Mouse (Mus musculus) regulatory T cell (primary cell): Measurements from ENCODE around the gene Dusp6.

Experiments used
- in situ Hi-C: fragments of 300-600 bp; cut with MboI, MseI; formaldehyde crosslinking; loops from one replicate; pipeline ENCODE4 v1.15.1; 2025; ENCODE audit warnings: high pct_unique_total_duplicates

Dusp6 gene

DNA sequence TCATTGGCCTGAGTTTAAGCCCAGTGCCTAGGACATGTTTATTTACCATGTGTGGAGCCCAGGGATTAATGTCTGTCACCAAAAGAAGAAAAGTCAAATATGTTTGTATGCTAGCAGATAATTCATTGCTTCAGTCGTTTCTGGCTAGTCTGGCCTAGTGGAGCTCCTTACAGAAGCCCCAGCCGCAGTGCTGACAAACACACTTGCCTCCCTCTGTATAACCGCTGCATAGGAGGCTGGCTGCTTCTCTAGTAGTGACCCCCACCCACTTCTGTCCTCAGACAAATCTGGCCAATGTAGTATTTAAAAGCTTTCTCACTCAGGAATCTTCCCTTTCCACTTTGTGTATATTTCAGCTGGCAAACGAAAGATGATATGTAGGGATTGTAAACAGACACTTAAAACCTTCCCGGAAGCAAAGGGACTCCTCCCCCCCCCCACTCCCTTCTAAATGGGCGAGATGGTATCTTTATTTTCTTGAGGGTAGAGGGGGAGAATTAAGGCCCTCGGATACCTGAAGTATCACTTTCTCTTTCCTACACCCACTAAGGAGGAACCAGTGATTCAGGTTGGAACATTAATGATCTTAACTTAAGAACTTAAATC is 18.3 kb upstream of the Dusp6 start:
- in situ Hi-C loops = loop anchor here (10.0 kb wide), 2 partner anchors 50 to 140 kb away; partner anchors contain the start of genes Galnt4 and Poc1b

GRCm38 (mm10) chr10:99246797-99247508 is 16.1 kb upstream of the Dusp6 start:
- in situ Hi-C loops = loop anchor here (10.0 kb wide), 2 partner anchors 52 to 142 kb away; partner anchors contain the start of genes Galnt4 and Poc1b

GRCm38 (mm10) chr10:99250874-99251281 is 12.2 kb upstream of the Dusp6 start:
- in situ Hi-C loops = no loop called here

DNA sequence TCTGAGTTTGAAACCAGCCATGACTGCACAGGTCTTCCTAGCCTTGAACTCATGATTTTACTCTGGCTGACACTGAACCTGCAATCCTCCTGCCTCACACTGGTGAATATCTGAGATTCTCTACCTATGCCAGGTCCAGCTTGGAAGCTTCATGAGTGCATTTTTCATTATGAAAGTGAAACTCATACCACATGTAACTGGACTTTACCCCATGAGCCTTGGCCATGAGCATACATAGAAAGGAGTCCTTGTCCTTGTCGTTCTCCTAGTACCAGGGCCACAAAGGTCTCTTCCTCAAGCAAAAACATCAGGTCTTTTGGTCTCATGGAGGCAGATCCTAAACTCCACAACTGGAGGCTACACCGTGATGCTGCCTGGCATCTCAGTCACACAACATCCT is 9.6 kb upstream of the Dusp6 start:
- in situ Hi-C loops = no loop called here

GRCm38 (mm10) chr10:99255830-99256570 is 7.0 kb upstream of the Dusp6 start:
- in situ Hi-C loops = no loop called here

DNA sequence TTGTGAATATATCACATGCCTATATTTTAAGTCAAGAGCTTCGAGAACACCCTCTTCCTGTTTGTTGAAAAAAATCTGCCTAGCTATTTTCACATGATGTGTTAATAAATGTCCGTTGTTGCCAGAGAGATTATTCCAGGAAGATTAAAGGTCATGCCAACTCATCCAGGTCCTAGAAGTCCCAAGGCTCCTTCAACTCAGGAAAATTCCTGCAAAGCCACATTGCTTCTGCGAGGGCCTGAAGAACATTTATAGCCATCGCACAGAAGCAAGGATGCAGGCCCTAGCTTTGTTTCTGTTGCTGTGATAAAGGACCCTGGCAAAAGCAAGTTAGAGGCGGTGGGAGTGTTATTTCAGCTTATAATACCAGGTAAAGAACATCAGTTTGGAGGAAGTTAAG is 5.5 kb upstream of the Dusp6 start:
- in situ Hi-C loops = no loop called here

- in situ Hi-C loops = loop anchor here (10.0 kb wide), 2 partner anchors 205 to 315 kb away; no protein-coding TSS in a partner anchor
Measured at GRCm38 (mm10) chr10:99259840-99260239, 3.2 kb upstream of the Dusp6 start.

DNA sequence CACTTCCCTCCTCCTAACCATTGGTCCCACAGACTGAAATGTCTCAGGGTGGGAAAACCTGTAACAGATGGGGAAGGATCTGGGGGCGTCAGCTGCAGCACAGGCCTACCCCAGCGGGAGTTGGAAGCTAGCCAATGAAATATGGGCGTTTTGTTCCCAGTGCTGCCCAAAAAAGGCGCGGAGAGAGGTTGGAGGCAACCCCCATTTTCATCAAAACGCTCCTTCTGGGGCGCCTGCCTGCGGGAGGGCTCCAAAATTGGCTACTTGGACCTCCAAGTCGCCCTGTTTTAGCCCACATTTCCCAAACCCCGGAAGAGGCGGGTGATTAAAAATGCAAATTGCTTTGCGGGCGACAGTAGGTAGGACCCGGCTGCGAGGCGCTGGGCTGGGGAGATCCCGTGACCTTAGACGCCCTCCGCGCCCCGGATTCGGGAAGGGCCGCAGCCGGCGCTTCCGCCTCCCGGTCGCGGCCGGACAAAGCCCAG is 1.8 kb upstream of the Dusp6 start:
- in situ Hi-C loops = loop anchor here (10.0 kb wide), 2 partner anchors 204 to 314 kb away; no protein-coding TSS in a partner anchor

- in situ Hi-C loops = loop anchor here (10.0 kb wide), 2 partner anchors 203 to 313 kb away; no protein-coding TSS in a partner anchor
Measured at GRCm38 (mm10) chr10:99261636-99262318, 1.3 kb upstream of the Dusp6 start.

GRCm38 (mm10) chr10:99262319-99262866 is 638 bp upstream of the Dusp6 start:
- in situ Hi-C loops = loop anchor here (10.0 kb wide), 2 partner anchors 202 to 312 kb away; no protein-coding TSS in a partner anchor

GRCm38 (mm10) chr10:99263419-99264221 is 589 bp downstream of the Dusp6 start:
- in situ Hi-C loops = loop anchor here (10.0 kb wide), 2 partner anchors 201 to 311 kb away; no protein-coding TSS in a partner anchor

- in situ Hi-C loops = loop anchor here (10.0 kb wide), 2 partner anchors 200 to 310 kb away; no protein-coding TSS in a partner anchor
Measured at GRCm38 (mm10) chr10:99264301-99265010, 1.4 kb downstream of the Dusp6 start.

DNA sequence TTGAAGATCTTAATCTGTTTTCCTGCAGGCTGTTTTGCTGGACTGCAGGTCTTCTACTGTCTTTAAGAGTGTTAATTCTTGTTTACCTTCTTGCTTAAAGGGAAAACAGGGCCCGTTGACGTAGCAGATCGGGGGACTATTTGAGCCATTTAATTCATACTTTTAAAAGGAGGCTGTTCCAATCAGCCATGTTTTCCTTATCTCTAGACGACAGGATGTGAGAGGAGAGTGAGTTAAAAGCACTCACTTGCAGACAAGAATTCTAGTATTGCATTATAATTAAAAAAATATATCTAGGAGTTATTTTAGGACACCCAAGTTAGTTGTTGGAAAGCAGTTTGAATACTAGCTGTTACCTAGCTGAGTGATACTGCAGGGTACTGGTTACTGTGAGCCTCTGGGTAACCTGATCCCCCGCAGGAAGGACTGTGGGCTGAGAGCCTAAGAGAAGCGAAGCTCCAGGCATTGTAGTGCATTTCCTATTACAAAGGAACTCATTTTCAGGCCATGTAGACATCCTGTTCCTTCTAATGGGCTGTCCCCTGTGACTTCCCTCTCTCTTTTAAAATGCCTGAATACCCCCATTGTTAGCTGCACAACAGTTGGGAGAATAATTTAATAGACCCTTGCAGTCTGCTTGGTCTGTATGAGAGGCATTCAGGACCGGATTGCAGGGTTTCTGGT is 2.1 kb downstream of the Dusp6 start:
- in situ Hi-C loops = loop anchor here (10.0 kb wide), 2 partner anchors 200 to 310 kb away; no protein-coding TSS in a partner anchor

GRCm38 (mm10) chr10:99266025-99266424 is 3.0 kb downstream of the Dusp6 start:
- in situ Hi-C loops = loop anchor here (10.0 kb wide), 2 partner anchors 199 to 309 kb away; no protein-coding TSS in a partner anchor

DNA sequence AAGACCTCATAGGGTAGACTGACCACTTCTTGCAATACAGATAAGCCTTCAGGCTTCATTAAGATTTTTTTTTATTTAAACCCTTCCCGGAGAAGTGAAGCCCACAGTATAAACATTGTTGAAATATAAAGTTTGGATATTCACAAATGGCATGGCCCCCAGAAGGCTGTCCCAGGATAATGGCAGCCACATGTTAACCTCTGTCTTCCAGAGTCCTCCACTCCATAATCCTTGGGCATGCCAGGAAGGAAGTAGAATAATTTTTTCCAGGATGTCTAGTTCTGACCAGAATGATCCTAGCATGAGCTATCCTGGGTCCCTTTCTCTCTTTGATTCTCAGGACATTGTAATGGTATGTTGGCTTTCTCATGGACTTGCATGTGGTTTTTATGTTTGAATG is 4.6 kb downstream of the Dusp6 start:
- in situ Hi-C loops = loop anchor here (10.0 kb wide), 2 partner anchors 197 to 307 kb away; no protein-coding TSS in a partner anchor

DNA sequence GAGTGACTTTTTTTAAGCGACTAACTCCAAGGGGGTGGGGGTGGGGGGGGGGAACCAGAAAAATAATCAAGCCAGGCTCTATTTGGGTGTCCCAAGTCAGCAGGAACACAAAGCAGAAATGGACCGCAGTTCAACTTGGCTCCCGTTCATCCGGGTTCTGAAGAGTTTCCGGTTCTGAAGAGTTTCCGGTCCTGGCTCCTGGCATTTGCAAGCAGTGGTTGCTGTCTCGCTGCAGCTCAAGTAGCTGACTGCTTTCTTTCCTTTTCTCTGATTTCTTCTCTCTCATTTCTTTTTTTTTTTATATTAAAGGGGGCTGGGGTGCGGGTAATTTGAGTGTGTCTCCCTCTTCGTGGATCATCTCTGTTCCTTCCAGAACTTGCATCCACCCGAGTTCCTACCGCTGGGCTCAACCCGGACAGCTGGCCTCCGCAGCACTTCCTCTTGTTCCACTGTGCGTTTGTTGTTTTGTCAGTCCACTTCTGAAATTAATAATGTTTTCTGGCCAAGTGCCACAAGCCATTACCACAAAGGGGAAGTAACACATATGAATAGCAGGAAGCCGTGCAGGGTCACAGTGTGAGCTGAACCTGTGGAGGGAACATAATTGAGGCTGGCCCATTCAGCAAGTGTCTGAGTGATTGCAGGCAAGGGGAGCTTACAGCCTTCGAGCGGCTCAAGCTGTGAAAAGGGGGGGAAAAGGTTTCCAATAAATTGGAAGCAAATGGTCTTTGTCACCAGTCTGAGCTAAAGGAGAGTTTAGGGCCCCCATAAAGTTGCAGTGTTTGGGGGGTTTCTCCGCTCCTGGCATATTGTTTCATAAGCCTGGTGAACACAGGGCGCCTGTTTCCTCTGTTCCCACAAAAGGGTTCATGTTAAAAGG is 5.6 kb downstream of the Dusp6 start:
- in situ Hi-C loops = loop anchor here (10.0 kb wide), 2 partner anchors 196 to 306 kb away; no protein-coding TSS in a partner anchor

GRCm38 (mm10) chr10:99269301-99269701 is 6.3 kb downstream of the Dusp6 start:
- in situ Hi-C loops = loop anchor here (10.0 kb wide), 2 partner anchors 196 to 306 kb away; no protein-coding TSS in a partner anchor
